Mouse (Mus musculus): ENCODE results near the gene Timm13.

Gene Timm13

DNA sequence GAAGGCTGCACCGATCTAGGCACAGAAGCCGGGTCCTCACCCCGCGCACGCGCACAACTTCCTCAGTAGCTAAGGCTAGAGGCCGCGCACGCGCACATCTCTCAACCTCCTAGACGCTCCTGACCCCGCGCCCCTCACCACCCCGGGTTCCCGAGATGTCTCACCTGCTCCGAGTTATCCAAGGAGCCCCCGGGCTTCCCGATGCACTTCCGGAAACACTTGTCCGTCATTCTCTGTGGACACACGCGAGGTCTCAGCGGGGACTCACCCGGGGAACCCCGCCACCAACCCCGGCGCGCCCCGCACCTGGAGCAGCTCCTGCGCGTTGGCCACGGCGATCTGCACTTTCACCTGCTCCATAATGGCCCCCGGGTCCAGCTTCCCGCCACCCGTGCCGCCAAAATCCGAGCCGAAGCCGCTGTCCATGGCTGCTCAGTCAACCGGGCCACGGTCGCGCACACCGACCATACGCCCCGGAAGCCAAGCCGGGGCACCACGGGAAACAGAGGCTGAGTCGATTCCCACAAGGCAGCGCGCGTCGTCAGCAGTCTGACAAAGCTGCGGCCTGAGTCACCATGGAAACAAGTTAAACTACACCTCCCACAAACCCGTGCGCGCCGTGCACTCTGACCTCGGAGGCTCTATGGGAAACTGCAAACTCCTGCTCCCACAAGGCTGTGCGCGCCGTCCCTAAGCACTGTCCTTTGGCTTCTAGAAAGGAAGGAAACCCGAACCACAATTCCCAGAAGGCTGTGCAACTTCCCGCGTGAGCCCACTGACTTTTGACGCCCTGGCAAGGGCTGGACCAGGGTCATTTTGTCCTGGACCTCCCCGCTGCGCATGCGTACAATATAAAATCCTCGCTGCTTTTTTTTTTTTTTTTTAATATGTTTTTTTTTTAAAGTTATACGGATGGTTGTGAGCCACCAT lies at the start of gene Timm13:
Gene Timm13 (minus strand): TSS at position 652 of the 930 bp plus-strand sequence.
- DNase-seq, result peak; percentile 98

DNA sequence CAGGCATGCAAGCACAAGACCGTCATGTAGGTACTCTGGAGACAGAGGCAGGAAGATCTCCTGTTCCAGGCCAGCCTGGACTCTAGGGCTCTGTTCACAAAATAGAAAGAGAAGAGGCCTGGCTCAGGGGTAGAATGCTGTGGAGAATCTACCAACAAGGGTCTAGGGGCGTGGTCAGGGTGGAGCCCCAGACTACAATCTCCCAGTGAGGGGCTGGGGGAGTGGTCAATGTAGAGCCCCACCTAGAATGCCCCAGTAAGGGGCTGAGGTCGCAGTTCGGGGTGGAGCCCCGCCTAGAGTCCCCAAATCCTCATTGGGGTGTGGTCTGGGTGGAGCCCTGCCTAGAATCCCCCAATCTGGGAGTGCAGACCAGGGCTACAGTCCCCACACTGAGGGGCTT lies 49.5 kb upstream of the Timm13 start:
- no peak for DNase-seq

DNA sequence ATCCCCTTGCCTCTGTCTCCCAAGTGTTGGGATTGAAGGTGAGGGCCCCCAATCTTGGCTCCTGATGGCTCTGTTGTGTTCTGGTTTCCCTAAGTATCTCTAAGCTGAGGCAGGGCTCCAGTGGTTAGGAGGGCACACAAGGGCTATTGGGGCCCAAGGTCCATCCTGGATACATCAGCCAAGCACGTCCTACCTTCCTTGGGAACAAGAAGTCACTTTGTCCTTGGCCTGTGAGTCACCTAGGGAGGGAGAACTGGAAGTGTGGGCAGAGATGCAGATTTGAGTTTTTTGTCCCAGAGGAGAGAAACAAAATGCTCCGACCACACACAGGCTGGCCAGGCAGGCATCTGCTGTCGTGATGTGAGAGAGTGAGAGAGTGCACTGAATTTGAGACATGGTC lies 48.3 kb upstream of the Timm13 start:
- no peak for DNase-seq

DNA sequence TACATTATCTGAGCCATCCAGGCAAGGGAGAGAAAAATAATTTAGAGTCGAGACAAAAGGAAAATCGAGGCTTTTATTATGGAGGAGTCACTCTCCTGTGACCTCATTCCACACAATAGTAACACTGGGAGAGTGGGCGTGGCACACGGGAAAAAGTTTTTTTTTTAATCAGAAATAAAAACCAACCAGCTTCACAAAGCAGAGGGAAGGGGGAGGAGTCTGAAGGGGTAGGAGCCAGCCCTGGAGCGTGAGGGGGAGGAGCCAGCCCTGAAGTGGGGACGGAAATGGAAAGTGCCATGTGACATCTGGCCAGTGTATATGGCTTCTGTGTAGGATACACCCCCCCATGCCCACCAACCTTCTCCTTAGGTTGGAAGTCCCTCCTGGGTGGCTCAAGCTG lies 47.8 kb upstream of the Timm13 start:
- peak; percentile 62 for DNase-seq

DNA sequence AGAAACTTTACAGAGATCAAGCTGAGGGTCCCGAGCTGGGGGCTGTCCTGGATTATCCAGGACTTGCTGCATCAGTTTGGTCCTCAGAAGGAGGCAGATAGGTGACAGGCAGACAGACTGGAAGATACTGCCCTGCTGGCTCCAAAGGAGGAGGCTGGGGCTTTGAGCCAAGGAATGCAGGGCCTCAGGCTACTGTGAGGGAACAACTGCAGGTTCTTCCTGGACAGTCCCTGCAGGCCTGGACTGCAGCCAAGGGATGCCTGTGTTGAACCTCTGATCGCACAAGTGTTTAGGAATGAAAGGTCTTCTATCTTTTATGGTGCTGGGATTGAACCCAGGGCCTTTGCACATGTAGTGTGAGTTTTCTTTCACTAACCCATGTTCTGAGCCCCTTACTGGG lies 47.0 kb upstream of the Timm13 start:
- DNase-seq, result peak; percentile 85

DNA sequence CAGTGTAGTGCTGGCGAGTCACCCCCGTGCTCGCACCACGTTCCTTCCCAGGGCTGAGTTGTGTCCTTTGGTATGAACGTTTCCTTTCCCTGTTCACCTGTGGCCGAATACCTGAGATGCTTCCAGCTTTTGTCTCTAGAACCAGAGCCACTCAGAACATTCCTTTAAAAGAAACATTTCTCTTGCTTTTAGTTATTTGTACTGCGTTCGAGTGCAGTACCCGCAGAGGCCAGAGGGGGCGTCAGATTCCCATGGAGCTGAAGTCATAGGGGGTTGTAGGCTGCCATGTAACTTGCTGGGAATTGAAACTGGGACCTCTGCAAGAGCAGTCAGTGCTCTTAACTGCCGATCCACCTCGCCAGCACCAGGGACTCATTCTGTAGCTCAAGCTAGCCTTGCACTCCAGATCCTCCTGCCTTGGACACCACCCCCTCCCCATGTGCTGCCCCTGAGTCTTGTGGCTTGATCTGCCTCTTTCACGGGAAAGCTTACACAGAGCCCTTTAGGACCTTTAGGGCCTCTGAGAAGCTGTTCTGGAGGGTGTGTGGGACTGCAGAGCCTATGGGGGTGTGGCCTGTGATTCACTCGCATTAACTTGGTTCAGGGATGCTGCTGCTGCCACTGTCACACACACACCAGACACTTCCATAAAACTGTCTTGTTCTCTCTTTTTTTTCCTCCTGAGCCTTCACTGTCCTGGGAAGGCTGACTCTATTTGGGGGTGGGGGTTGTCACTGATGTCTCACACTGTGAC lies 46.1 kb upstream of the Timm13 start:
- DNase-seq, result no peak

DNA sequence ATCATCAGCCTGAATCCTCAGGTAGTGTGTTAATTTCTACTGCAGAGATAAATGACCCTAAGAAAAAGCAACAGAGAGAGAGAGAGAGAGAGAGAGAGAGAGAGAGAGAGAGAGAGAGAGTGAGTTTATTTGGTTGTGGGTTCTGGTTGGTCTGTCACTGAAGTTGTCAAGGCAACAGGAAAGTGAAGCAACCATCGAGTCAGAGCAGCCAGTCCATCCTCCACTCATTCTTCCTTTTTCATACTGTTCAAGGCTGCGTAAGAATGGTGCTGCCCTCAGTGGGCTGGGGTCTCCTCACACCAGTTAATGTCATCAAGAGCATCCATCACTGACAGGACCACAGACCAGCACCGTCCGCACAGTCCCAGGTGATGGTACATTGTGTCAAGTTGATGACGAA lies 43.5 kb upstream of the Timm13 start:
- DNase-seq, result no peak

DNA sequence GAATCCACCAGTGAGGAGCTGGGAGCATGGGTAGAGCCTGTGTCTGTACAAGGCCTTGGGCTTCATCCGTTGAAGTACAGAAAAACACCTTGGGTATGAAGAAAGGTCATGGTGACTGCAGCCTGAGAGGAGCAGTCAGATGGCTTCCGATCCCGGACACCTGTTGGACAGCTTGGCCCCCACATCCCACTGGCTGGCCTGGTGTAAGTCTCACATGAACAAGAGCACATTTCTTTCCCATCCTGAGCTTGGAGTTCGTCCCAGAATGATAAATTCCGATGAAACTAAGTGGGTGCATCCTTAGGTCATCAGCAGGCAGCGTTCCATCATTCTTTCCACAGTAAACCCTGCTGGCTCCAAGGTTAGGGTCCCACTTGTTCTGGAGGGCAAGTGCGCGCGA lies 42.9 kb upstream of the Timm13 start:
- no peak for DNase-seq

DNA sequence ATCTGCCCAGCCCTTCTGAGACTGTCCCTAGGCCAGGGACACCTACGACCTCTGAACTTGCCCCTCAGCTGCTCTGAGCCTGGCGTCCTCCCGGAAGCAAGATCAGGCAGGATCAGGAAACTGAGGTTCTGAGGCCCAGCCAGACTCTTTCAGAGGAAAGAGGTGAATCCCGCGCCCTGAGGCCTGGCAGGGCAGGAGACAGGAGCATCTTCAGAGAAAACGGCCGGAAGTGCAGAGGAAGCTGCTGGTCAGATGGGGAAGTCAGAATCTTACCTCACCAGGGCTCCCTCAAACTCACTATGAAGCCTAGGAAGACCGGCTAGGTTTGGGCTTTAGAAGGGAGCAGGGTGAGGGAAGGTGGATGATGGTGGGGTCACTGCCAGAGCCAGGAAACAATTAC lies 42.1 kb upstream of the Timm13 start:
- no peak for DNase-seq

DNA sequence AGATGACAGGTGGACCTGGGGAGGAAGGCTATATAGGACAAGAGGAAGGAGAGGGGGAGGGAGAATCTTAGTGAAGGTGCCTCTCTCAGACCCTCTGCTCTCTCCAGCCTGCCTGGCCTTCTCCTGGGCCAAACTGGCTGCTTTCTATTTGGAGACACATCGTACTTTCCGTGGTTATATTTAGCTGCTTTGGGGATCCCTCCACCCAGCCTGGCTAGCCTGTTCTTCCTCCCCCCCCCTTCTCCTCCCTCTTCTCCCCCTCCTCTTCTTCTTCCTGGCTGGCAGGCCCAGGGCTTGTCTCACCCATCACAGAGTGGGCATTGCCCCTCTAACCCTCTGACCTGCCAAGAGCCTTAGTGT lies 40.2 kb upstream of the Timm13 start:
- no peak for DNase-seq

DNA sequence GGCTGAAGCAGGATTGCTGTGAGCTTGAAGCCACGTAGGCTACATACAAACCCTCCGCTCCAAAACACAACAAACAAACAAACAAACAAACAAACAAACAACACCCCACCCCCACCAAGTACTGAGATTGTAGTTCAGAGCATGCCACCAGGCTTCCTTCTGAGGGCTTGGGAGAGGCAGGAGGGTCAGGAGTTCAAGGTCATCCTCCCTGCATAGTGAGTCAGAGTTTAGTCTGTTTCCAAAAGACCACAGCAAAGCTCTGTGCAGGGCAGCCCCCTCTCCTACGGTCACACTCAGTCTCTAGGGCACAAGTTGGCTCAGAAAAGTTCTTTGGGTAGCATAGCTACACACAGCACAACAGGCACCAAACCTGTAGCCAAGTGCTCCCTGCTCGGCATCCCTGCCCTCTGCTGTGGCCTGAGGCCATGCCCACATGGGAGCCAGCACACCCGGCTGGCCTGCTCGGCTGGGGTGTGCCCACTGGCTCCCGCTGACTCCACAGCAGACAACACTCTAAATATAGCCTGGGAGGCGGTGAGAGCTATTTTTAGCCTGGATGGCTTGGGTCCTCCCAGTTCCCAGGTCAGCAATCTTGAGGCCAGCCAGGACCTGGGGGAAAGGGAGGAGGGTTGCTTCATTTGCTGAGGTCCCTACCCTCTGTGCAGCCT lies 39.7 kb upstream of the Timm13 start:
- DNase-seq, result peak; percentile 78

DNA sequence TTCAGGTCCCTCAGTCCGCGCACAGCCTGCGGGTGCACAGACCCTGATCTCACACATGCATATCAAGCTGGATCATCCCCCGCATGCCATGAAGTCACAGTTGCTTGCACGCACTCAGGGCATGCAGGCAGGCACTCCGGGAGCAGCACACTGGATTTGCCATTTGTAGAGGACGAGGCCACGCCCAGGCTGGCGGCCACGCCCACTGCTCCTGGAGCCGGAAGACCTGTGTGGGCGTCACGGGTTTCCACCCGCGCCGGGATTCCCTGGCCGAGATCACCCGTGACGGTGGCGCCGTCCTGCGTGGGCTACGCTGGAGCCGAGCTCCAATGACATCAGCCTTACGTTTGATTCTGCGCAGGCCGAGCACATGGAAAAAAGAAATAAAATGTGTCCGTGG lies 38.9 kb upstream of the Timm13 start:
- peak; percentile 93 for DNase-seq

DNA sequence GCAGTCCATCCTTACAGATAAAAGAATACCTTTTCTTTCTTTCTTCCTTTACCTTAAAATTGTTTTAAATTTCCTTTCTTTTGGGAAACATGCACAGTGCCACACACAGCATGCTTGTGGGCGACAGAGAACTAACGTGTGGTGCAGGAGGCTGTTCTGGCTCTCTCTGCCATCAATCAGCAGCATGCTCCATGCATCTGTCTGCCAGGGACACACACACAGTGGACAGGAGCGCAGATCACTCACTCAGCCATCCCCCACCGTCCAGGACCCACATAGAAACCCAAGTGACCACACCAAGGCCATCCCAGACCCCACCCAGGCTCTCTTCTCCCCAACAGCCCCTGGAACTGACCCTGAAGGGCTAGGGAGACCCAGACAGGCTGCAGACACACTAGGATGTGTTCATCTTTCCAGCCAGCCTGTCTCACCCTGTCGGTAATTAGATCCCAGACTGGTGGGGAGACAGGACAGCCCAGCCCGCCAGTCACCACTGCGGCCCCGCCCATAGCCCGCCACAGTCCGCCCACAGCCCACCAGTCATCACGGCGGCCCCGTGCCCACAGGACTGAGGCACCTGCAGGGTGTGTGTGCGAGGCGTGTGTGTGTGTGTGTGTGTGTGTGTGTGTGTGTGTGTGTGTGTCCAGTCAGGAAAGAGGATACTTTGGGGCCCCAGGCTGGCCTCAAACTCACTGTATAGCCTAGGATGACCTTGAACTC lies 38.2 kb upstream of the Timm13 start:
- DNase-seq, result peak; percentile 47

DNA sequence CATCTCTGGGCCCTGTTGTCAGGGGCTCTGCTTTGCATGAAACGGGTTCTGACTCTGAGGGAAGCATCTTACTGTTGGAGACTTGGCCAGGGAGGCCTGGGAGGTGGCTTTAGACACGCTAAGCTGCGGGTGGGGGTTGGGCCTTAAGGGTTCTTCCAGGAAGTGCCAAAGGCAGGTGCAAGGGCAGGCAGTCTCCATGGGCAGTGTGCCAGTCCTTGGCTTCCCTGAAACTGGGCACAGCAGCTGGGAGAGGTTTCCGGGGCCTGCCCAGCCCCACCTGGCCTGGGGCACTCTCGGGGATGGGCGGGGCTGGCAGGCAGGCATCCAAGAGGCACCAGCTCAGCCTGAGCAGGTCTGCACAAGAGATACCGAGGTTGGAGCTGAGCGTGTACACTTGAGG lies 36.9 kb upstream of the Timm13 start:
- peak; percentile 87 for DNase-seq

DNA sequence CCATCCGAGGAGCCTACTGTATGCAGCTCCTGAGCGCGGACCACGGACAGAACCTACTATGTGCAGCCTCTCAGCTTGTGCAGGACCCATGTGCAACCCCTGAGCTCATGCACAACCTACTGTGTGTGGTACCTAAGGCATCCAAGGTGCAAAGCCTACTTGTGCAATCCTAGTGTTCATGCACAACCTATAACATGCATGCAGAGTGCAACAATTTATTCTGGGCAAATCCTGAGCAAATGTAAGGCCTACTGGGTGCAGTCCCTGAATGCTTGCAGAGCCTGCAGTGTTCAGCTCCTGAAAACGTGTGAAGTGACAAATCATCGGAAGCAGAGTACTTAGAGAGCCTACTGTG lies 36.0 kb upstream of the Timm13 start:
- no peak for DNase-seq

DNA sequence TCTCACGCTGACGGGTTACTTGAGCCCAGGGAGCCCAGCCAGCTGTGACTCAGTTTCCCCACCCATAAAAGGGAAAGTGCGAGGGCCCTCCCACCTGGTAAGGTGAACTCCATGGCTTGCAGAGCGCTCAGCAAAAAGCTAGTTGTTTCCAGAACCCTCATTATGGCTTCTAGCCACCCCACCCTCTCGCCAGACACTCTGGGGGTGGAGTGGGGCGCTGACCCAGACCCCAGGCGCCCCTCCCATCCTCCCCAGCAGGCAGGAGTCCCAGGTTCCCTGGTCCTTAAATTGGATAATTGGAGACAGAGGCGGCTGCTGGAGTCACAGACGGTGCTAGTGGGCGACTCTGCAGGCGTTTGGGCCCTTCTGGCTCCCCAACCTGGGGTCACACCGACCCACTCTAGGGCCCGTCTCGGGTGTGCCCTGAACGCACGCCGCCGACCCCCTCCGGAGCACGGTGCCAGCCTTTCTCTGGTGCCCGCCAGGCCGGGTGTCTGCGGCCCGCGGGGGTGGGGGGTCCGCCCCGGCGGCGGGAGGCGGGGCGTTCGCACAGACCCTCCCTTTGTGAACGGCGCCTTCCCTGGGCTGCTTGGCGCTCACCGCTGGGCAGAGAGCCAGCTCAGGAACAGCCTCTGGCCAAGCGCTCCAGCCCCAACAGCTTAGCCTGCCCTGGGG lies 35.5 kb upstream of the Timm13 start:
- peak; percentile 87 for DNase-seq

DNA sequence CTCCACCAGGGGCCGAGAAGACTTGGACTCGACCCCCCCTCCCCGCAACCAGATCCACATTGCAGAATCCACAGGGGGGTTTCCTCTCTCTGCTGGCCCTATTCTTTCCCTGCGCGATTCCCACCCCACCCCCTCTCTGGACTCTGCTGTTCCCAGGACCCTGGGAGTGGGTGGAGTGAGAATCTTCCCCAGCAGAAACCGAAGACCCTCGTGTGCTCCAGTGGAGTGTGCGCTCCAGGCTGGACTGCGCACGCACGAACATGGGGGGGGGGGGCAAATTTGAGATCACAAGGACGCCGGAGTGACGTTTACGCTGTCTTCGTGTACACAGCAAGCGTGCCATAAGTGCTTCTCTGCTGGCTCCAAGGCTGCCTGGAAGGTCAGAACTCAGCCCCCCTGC lies 34.9 kb upstream of the Timm13 start:
- no peak for DNase-seq

DNA sequence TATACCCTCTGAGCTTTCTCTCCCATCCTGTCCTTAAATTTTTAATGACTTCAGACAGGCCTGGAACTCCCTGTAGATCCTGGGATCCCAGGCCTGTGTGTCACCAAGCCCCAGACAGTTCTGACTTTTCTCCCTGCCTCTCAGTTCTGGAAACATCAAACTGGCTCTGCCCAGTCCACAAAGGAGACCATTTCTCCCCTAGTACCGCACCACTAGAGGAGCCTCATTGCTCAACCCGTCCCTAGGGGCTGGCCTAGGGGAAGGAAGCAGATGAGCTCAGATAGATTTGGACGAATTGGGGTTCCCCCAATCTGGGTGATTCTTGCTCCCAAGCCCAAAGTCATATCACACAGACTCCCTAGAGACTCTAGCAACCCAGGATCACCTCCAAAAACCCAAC lies 34.5 kb upstream of the Timm13 start:
- DNase-seq, result no peak

DNA sequence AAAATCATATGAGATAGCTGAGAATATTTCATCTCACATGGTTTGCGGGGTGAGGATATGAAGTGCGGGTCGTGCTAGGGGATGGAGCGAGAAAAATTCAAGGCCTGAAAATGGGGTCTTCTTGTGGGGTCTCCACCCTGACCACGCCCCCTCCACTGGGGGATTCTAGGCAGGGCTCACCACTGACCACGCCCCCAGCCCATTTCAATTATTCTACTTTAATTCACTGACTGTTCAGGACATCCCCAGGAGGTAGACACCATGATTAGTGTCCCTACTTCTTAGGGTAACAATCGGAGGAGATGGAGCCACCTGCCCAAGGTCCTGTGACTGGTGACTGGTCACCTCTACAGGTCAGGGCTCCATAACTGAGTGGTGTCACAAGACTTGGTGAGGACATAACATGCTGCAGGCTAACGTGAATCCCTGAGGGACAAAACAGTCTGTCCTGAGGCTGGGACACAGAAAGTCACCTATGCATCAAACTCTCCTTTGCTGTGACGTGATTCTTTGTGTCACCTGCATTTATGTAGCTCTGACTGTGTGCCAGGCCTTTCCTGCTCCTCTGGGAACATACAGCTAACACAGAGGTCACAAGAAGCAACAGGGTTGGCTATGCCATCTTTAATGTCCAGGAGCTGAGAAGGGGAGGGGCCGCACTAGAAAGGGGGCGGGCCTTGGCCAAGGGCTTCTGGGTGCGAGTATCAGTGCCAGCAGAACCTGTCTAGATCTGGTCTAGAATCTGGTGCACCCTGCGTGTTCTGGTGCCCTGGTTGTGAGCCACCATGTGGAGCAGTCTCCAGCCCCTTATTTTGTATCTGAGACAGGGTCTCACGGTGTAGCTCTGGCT lies 33.6 kb upstream of the Timm13 start:
- no peak for DNase-seq

DNA sequence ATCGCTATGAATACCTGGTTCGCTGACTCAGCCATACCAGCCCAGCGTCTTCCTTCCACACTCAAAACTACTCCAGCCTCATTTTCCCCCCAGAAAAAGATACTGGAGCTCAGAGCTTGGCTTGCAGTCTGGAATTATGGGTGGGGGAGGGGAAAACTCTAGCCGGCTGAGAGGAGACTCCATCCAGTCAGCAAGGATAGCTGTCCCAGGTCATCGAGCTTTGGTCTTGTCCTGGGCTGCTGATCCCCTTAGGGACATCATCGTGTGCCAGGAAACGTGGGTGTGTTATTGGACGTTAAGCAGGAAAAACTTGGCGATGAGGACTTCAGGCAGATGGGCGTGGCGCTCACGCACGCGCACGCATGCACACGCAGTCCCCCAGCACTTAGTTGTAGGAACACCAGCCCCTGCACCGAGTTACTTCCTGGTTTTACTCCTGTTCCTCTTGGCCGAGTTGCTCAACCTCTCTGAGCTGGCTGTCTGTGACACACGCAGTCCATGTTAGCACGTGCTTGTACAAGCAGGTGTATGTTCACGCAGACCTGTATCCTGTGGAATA lies 32.7 kb upstream of the Timm13 start:
- DNase-seq, result peak; percentile 47

All from kidney, postnatal 10 days (tissue).